Mouse (Mus musculus) layer of hippocampus, postnatal 10 days (tissue): Measurements from ENCODE around the gene Fgf12. TPM values are rescaled to one million over a fixed set of nuclear protein-coding genes. Genes with fewer than 3 reads are reported as not detected.

Experiments
- DNase-seq, 2 experiments: peaks; one replicate each; pipeline ENCODE4 v3.0.0; 2021; ENCODE audit warnings: low spot score in 2 of 2
- long read RNA-seq: library from polyadenylated mRNA; stranded (forward); transcript quantifications from one replicate; pipeline ENCODE4 v2.0.0, GENCODE M21; 2023
- total RNA-seq, 2 experiments: library from RNA; stranded (reverse); gene quantifications; 2 replicates each; pipeline ENCODE4 v1.2.3; 2021

Gene Fgf12
- total RNA-seq = 100 to 1,000 TPM; 152 to 153 TPM
- long read RNA-seq, full-length matches to known transcripts = 2 of 28 reads
- long read RNA-seq, partial matches to known transcripts = 10 of 28 reads
- long read RNA-seq, other reads (novel, unspliced or antisense) = 16 of 28 reads

DNA sequence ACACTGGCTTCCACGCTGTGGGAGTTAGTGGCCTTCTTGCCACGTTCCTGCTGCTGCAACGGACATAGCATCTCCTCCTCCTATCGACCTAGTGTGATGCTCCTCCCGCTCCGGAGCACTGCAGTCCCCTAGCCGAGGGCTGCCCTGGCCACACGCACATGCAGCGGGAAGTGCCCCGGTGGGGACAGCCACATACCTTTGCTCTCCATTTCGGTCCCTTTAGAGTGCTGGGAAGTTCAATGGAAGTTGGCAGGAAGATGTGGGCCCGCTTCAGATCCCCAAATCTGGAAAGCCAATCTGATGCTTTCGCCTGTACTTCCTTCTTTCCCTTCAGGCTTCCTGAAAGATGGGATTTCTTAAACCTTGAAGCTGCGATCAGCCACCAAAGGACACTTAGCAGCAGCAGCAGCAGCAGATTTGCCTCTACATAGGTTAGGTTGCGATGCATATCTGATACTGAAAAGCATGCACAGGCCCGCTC, at the start of gene Fgf12:
Gene Fgf12, minus strand, starts transcription at position 431 of the 481 bp plus-strand sequence.
- DNase-seq = peak; percentile 34 to 54

GRCm38 (mm10) chr16:28793115-28793514, 40.2 kb upstream of the Fgf12 start:
- DNase-seq = peak; percentile 53 to 60

DNA sequence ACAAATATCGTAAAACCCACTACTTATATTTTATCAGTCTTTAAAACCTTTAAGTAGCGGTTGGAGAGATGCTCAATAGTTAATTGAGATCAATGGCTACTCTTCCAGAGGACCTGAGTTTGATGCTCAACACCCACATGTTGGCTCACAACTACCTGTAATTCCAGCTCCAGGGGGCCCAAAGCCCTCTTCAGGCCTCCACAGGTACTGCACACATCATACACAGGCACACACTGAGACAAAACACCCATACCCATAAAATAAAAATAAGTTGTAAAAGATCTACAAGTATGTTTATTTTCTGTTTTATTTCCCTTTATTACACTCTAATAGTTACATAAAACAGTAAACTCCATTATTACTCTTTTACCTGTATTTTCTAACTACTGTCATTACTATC, 17.4 kb upstream of the Fgf12 start:
- DNase-seq = no peak

GRCm38 (mm10) chr16:28761417-28761976, 8.6 kb upstream of the Fgf12 start:
- DNase-seq = no peak

- peak; percentile 80 to 90 for DNase-seq
Measured at GRCm38 (mm10) chr16:28753124-28753917, 453 bp upstream of the Fgf12 start.

GRCm38 (mm10) chr16:28734461-28734860, 18.4 kb downstream of the Fgf12 start:
- no peak for DNase-seq

GRCm38 (mm10) chr16:28726792-28727191, 26.1 kb downstream of the Fgf12 start:
- no peak for DNase-seq

GRCm38 (mm10) chr16:28706623-28707022, 46.2 kb downstream of the Fgf12 start:
- DNase-seq = no peak

DNA sequence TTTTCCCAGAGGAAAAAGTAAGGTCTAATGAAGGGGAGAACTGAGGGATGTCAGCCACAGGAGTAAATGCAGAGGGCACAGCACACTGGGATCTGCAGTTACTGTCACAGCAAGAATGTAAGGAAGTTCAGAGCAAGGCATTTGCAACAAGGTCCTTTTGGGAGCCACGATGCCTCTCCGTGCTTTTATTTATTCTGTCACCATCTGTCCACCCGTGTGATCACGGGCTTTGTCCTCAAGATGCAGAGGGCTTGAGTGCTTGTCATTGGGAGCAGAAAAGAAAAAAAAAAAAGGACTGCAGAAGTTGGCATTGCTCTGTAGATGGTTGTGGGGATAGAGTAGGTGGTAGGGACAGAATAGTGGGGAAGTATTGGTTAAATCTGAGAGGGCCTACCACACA, 52.5 kb downstream of the Fgf12 start:
- no peak for DNase-seq

DNA sequence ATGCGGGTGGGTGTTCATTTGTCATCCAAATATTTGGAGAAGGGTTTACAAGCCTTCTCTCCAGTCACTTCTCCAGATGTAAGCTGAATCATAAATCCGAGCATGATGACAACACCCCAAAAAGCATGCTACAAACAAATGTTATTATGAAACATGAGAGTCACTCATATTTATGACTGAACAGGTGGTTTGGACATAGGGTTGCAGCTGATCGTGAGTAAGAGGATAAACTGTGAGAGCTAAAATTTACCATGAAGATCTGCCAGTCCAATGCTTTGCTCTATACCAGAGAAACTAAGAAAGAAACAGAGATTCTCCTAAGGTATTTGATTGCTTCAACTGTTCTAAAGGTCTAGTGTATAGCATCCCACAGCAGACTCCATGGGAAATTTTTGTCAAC, 56.0 kb downstream of the Fgf12 start:
- no peak for DNase-seq

GRCm38 (mm10) chr16:28694113-28694899, 58.6 kb downstream of the Fgf12 start:
- DNase-seq = peak in 1 of 2 experiments; percentile 11

- DNase-seq = no peak
Measured at GRCm38 (mm10) chr16:28688861-28689385, 63.9 kb downstream of the Fgf12 start.

- DNase-seq = no peak
Measured at GRCm38 (mm10) chr16:28681625-28682024, 71.2 kb downstream of the Fgf12 start.

- DNase-seq = no peak
Measured at GRCm38 (mm10) chr16:28668815-28669347, 84.0 kb downstream of the Fgf12 start.

- no peak for DNase-seq
Measured at GRCm38 (mm10) chr16:28652640-28653039, 100.2 kb downstream of the Fgf12 start.

- no peak for DNase-seq
Measured at GRCm38 (mm10) chr16:28650589-28650988, 102.3 kb downstream of the Fgf12 start.

- no peak for DNase-seq
Measured at GRCm38 (mm10) chr16:28645030-28645429, 107.8 kb downstream of the Fgf12 start.

- no peak for DNase-seq
Measured at GRCm38 (mm10) chr16:28631721-28632120, 121.1 kb downstream of the Fgf12 start.

DNA sequence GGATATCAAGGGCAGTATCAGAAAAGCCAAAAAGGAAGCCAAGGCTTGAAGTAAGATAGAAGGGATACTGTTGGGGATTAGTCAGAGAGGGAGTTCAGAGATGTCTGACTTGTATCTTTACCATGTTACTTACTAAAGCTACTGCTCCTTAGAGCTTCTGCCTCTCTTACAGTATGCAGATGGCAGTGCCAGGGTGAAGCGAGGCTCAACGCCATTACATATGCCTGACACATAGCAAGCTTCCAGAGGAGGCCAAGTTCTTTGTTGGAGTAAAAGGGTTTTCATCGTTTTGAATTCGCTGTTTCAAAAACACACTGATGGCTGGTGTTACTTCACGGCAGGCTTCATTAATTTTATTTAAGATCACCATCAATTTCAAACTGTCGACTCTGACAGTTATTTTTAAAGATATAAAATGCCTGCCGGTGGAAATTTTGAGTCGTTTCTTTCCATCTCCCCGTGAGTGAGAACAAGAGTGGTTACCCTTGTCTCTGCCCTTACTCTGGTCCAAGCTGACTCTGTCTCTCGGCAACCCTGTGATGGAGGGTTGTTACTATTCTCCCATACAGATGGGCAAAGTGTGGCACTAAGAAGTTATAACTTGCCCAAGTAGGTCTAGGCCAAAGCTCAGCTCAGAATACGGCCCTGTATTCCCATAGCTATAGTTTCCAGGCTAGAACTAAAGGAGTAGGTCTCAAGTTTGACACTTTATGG, 121.9 kb downstream of the Fgf12 start:
- no peak for DNase-seq

GRCm38 (mm10) chr16:28626259-28626658, 126.6 kb downstream of the Fgf12 start:
- DNase-seq = no peak
